ENCODE assay signal across 17 mouse cellular contexts in genomic region chr13:54337541-54337940, GRCm38 (mm10). TPM values are rescaled to one million over a fixed set of nuclear protein-coding genes. Genes with fewer than 3 reads are reported as not detected.
DNase-seq lines count a peak whose midpoint lies in the region; ATAC-seq lines count a peak whose summit lies in the region.
"Had no signal": no experiment of that assay in that cellular context is flagged by ENCODE, and none has a peak within 500 bp of the region (broad histone marks: within the 10 kb centered on the region; RNA-seq: fewer than 3 reads in every experiment).

No protein-coding gene starts in this region.

- no peak for ATAC-seq in kidney, embryonic 16.5 days (ENCODE audit: low FRiP score, low TSS enrichment)
- ATAC-seq in midbrain, embryonic 13.5 days, result peak; percentile 30; the same call in 1 of the 2 replicates
- ATAC-seq: CD4-positive, CD25-positive, alpha-beta regulatory T cell, adult 4 months; liver, embryonic 12.5 days; midbrain, embryonic 15.5 days had no signal

- no peaks in the 10 kb centered on the region for H3K27me3 ChIP-seq in kidney, embryonic 16.5 days (ENCODE audit: insufficient read depth, low read length)
- no peaks in the 10 kb centered on the region for H3K27me3 ChIP-seq in midbrain, embryonic 13.5 days
- H3K27me3 ChIP-seq in midbrain, embryonic 10.5 days (ENCODE audit: low read depth, poor library complexity, severe bottlenecking), result peaks cover 10% of the 10 kb centered on the region; the same call in 1 of the 2 replicates
- H3K27me3 ChIP-seq: forebrain, embryonic 12.5 days; liver, embryonic 12.5 days; midbrain, embryonic 15.5 days had no signal

- no peaks in the 10 kb centered on the region for H3K9me3 ChIP-seq in kidney, embryonic 16.5 days (ENCODE audit: low read length)
- H3K9me3 ChIP-seq in midbrain, embryonic 13.5 days, result no peaks in the 10 kb centered on the region
- no peaks in the 10 kb centered on the region for H3K9me3 ChIP-seq in midbrain, embryonic 10.5 days (replicated peaks)
- H3K9me3 ChIP-seq: forebrain, embryonic 12.5 days; liver, embryonic 12.5 days; midbrain, embryonic 15.5 days had no signal

- H3K27ac ChIP-seq in kidney, embryonic 16.5 days (ENCODE audit: low read length), result no peak overlapping the region
- H3K27ac ChIP-seq in midbrain, embryonic 13.5 days, result peak overlapping the region; percentile 51; the same call in 1 of the 2 replicates
- H3K27ac ChIP-seq in midbrain, embryonic 10.5 days (replicated peaks), result no peak overlapping the region
- H3K27ac ChIP-seq: forebrain, embryonic 12.5 days; liver, embryonic 12.5 days; midbrain, embryonic 15.5 days had no signal

- 80% methylated on average over 7 of the region's 7 CpGs for WGBS in kidney, embryonic 16.5 days
- WGBS in midbrain, embryonic 13.5 days, result 61% methylated on average over 7 of the region's 7 CpGs
- WGBS in midbrain, embryonic 10.5 days, result 87% methylated on average over 7 of the region's 7 CpGs

- H3K9ac ChIP-seq in kidney, embryonic 16.5 days (replicated peaks; ENCODE audit: low read length), result no peak overlapping the region
- H3K9ac ChIP-seq in midbrain, embryonic 13.5 days (replicated peaks), result no peak overlapping the region
- H3K9ac ChIP-seq: forebrain, embryonic 12.5 days; liver, embryonic 12.5 days; lung, embryonic 14.5 days; midbrain, embryonic 15.5 days had no signal

- peak; percentile 88 to 91 for DNase-seq in adrenal gland, adult (ENCODE audit: inconsistent age in 2 of 2, low spot score in 1 of 2)
- no peak for DNase-seq in adrenal gland, postnatal 4 days (ENCODE audit: low spot score in 2 of 2)
- peak; percentile 16 to 19 for DNase-seq in kidney, adult 8-10 months
- no peak for DNase-seq in midbrain, embryonic 10.5 days (ENCODE audit: low spot score)
- DNase-seq in kidney, postnatal 14 days, result peak; percentile 42
- DNase-seq in natural killer cell, adult 2 months (ENCODE audit: low spot score in 2 of 2), result no peak
- DNase-seq: gastrocnemius, postnatal 36 days; layer of hippocampus, postnatal 36 days; left cerebral cortex, postnatal 4 days; lung, embryonic 14.5 days had no signal

- H3K4me2 ChIP-seq in kidney, embryonic 16.5 days (replicated peaks; ENCODE audit: low read depth, low read length), result no peak overlapping the region
- H3K4me2 ChIP-seq in midbrain, embryonic 13.5 days (replicated peaks), result no peak overlapping the region
- H3K4me2 ChIP-seq: forebrain, embryonic 12.5 days; liver, embryonic 12.5 days; lung, embryonic 14.5 days; midbrain, embryonic 15.5 days had no signal

- no peaks in the 10 kb centered on the region for H3K36me3 ChIP-seq in kidney, embryonic 16.5 days (ENCODE audit: insufficient read depth, low read length)
- no peaks in the 10 kb centered on the region for H3K36me3 ChIP-seq in midbrain, embryonic 13.5 days
- H3K36me3 ChIP-seq in midbrain, embryonic 10.5 days, result no peaks in the 10 kb centered on the region
- H3K36me3 ChIP-seq: forebrain, embryonic 12.5 days; G1E; liver, embryonic 12.5 days; midbrain, embryonic 15.5 days had no signal

- no peak overlapping the region for H3K4me3 ChIP-seq in kidney, embryonic 16.5 days (ENCODE audit: low read length)
- H3K4me3 ChIP-seq in midbrain, embryonic 13.5 days (replicated peaks), result no peak overlapping the region
- no peak overlapping the region for H3K4me3 ChIP-seq in midbrain, embryonic 10.5 days
- H3K4me3 ChIP-seq: forebrain, embryonic 12.5 days; liver, embryonic 12.5 days; midbrain, embryonic 15.5 days had no signal

- H3K4me1 ChIP-seq in kidney, embryonic 16.5 days (ENCODE audit: insufficient read depth, low read length), result peaks cover 5% of the 10 kb centered on the region
- H3K4me1 ChIP-seq in midbrain, embryonic 13.5 days (replicated peaks), result peaks cover 12% of the 10 kb centered on the region
- H3K4me1 ChIP-seq in midbrain, embryonic 10.5 days, result peaks cover 16% of the 10 kb centered on the region
- H3K4me1 ChIP-seq: liver, embryonic 12.5 days had no signal

RNA-seq across cellular contexts. Expression of gene Cplx2, which starts 33.6 kb away (rescaled TPM):
- total RNA-seq in adrenal gland, postnatal 4 days (2021), result 10 to 100 TPM; 46.3 to 50.4 TPM
- 5.8 and 6.0 TPM in 2 replicates for polyA plus RNA-seq in kidney, embryonic 16.5 days (2015; fragmentation: Nextera tagmentation; extraction: Ambion mirVana)
- 28.0 and 31.0 TPM in 2 replicates for polyA plus RNA-seq in midbrain, embryonic 13.5 days (2015; fragmentation: Nextera tagmentation; extraction: Ambion mirVana)
- 9.9 and 15.3 TPM in 2 replicates for polyA plus RNA-seq in midbrain, embryonic 10.5 days (2016; fragmentation: Nextera tagmentation; extraction: Ambion mirVana)
- total RNA-seq: G1E had no signal
- polyA plus RNA-seq: CD4-positive, CD25-positive, alpha-beta regulatory T cell, adult 4 months; G1E had no signal

Comparison
In these comparisons a context has a peak if more than half of its experiments do, and no peak if none do; other contexts are left out.
1. DNase-seq: peak in adrenal gland, adult (2 of 2), kidney, adult 8-10 months (2 of 2) and kidney, postnatal 14 days (single experiment); none in adrenal gland, postnatal 4 days (0 of 2), midbrain, embryonic 10.5 days (single experiment) and natural killer cell, adult 2 months (0 of 2).